Mouse (Mus musculus) heart, embryonic 15.5 days (tissue): ENCODE results near the gene Lrrc4. TPM values are rescaled to one million over a fixed set of nuclear protein-coding genes. Genes with fewer than 3 reads are reported as not detected.

Experiments
- ATAC-seq: fragments of 200-750 bp; cut with Nextera tagmentation; replicated peaks from 2 replicates; pipeline ENCODE4 v1.8.0; 2017; ENCODE audit warnings: low read depth, moderate TSS enrichment; ENCODE audit not compliant: insufficient number of reproducible peaks, insufficient read depth, low FRiP score
- H3K27ac ChIP-seq: fragments of 300-500 bp; sonication (generic); 2 replicates; pipeline ENCODE4 v1.5.1; 2015; ENCODE audit warnings: mild to moderate bottlenecking, inconsistent platforms
- H3K27me3 ChIP-seq: fragments of 300-500 bp; sonication (generic); 2 replicates; pipeline ENCODE4 v1.6.1; 2015; ENCODE audit warnings: inconsistent platforms
- H3K36me3 ChIP-seq: fragments of 300-500 bp; sonication (generic); 2 replicates; pipeline ENCODE4 v1.6.1; 2015; ENCODE audit warnings: mild to moderate bottlenecking, inconsistent platforms
- H3K4me1 ChIP-seq: fragments of 300-500 bp; sonication (generic); replicated peaks from 2 replicates; pipeline ENCODE4 v1.6.1; 2015; ENCODE audit warnings: inconsistent platforms
- H3K4me2 ChIP-seq: fragments of 300-500 bp; sonication (generic); 2 replicates; pipeline ENCODE4 v1.6.1; 2015; ENCODE audit warnings: inconsistent platforms, mild to moderate bottlenecking, moderate library complexity
- H3K4me3 ChIP-seq: fragments of 300-500 bp; sonication (generic); 2 replicates; pipeline ENCODE4 v1.5.1; 2015; ENCODE audit warnings: mild to moderate bottlenecking, inconsistent platforms
- H3K9ac ChIP-seq: fragments of 300-500 bp; sonication (generic); 2 replicates; pipeline ENCODE4 v1.6.1; 2015; ENCODE audit warnings: mild to moderate bottlenecking, inconsistent platforms
- H3K9me3 ChIP-seq: fragments of 300-500 bp; sonication (generic); replicated peaks from 2 replicates; pipeline ENCODE4 v1.6.1; 2016; ENCODE audit warnings: inconsistent platforms
- WGBS: fragments of 180-500 bp; shearing (Covaris S2); methylation state at CpG from one replicate; pipeline ENCODE4 v1.1.7; 2015; ENCODE audit warnings: mixed read lengths; 5-methylcytosine and 5-hydroxymethylcytosine counted together
- polyA plus RNA-seq: library from polyadenylated mRNA; unstranded; fragments of >200 nt; fragmentation: Nextera tagmentation; extraction: Ambion mirVana; gene quantifications from 2 replicates; pipeline ENCODE4 v1.2.1, GENCODE M21; 2015

Gene Lrrc4
- polyA plus RNA-seq, 1 experiment from 2014 or later, result 0.30 TPM

GRCm38 (mm10) chr6:28628408-28628807 lies 203.1 kb downstream of the Lrrc4 start:
- Histone ChIP-seq H3K4me3 (no peak overlapping the region), H3K9me3 (no peaks in the 10 kb centered on the region), H3K4me2 (no peak overlapping the region), H3K36me3 (peaks cover 6% of the 10 kb centered on the region; the same call in 1 of the 2 replicates), H3K9ac (no peak overlapping the region), H3K4me1 (peaks cover 12% of the 10 kb centered on the region), H3K27ac (no peak overlapping the region), H3K27me3 (no peaks in the 10 kb centered on the region)
- WGBS, result 55% methylated on average over 1 of the region's 1 CpGs
- ATAC-seq, result no peak

GRCm38 (mm10) chr6:28622963-28623362 lies 208.6 kb downstream of the Lrrc4 start:
- no peaks in the 10 kb centered on the region for H3K27me3 ChIP-seq
- peaks cover 40% of the 10 kb centered on the region for H3K4me1 ChIP-seq
- 69% methylated on average over 3 of the region's 3 CpGs for WGBS
- H3K36me3 ChIP-seq, result peaks cover 6% of the 10 kb centered on the region; the same call in 1 of the 2 replicates
- H3K9ac ChIP-seq, result no peak overlapping the region
- H3K4me3 ChIP-seq, result no peak overlapping the region
- ATAC-seq, result no peak
- no peak overlapping the region for H3K4me2 ChIP-seq
- no peak overlapping the region; the same call in 1 of the 2 replicates for H3K27ac ChIP-seq
- no peaks in the 10 kb centered on the region for H3K9me3 ChIP-seq

- Histone ChIP-seq H3K4me2 (no peak overlapping the region), H3K4me3 (no peak overlapping the region), H3K27ac (peak overlapping the region; percentile 56; the same call in 1 of the 2 replicates), H3K9me3 (no peaks in the 10 kb centered on the region), H3K27me3 (no peaks in the 10 kb centered on the region), H3K4me1 (peaks cover 43% of the 10 kb centered on the region), H3K36me3 (peaks cover 6% of the 10 kb centered on the region; the same call in 1 of the 2 replicates), H3K9ac (no peak overlapping the region)
- ATAC-seq, result no peak
- 16% methylated on average over 6 of the region's 6 CpGs for WGBS
Observed at GRCm38 (mm10) chr6:28622522-28622921, 209.0 kb downstream of the Lrrc4 start.

GRCm38 (mm10) chr6:28621961-28622360 lies 209.6 kb downstream of the Lrrc4 start:
- 69% methylated on average over 5 of the region's 5 CpGs for WGBS
- peaks cover 43% of the 10 kb centered on the region for H3K4me1 ChIP-seq
- ATAC-seq, result no peak
- no peaks in the 10 kb centered on the region for H3K9me3 ChIP-seq
- no peak overlapping the region for H3K4me3 ChIP-seq
- H3K36me3 ChIP-seq, result peaks cover 6% of the 10 kb centered on the region; the same call in 1 of the 2 replicates
- H3K9ac ChIP-seq, result no peak overlapping the region
- H3K27ac ChIP-seq, result peak overlapping the region; percentile 56
- H3K27me3 ChIP-seq, result no peaks in the 10 kb centered on the region
- no peak overlapping the region for H3K4me2 ChIP-seq

- H3K36me3 ChIP-seq, result peaks cover 6% of the 10 kb centered on the region; the same call in 1 of the 2 replicates
- no peaks in the 10 kb centered on the region for H3K9me3 ChIP-seq
- no peak for ATAC-seq
- no peak overlapping the region for H3K9ac ChIP-seq
- H3K4me1 ChIP-seq, result peaks cover 43% of the 10 kb centered on the region
- H3K4me2 ChIP-seq, result no peak overlapping the region
- H3K27ac ChIP-seq, result no peak overlapping the region
- no peaks in the 10 kb centered on the region for H3K27me3 ChIP-seq
- 69% methylated on average over 4 of the region's 4 CpGs for WGBS
- H3K4me3 ChIP-seq, result no peak overlapping the region
Observed at GRCm38 (mm10) chr6:28621431-28621830, 210.1 kb downstream of the Lrrc4 start.

- Histone ChIP-seq H3K4me2 (peak overlapping the region; percentile 30), H3K27me3 (no peaks in the 10 kb centered on the region), H3K9me3 (no peaks in the 10 kb centered on the region), H3K9ac (no peak overlapping the region), H3K27ac (peak overlapping the region; percentile 73), H3K4me1 (peaks cover 46% of the 10 kb centered on the region), H3K4me3 (no peak overlapping the region), H3K36me3 (no peaks in the 10 kb centered on the region)
- 10% methylated on average over 7 of the region's 7 CpGs for WGBS
- peak; percentile 73 for ATAC-seq
Observed at GRCm38 (mm10) chr6:28618751-28619153, 212.8 kb downstream of the Lrrc4 start.

GRCm38 (mm10) chr6:28618299-28618698 lies 213.2 kb downstream of the Lrrc4 start:
- Histone ChIP-seq H3K4me1 (peaks cover 46% of the 10 kb centered on the region), H3K36me3 (no peaks in the 10 kb centered on the region), H3K9ac (no peak overlapping the region), H3K4me3 (no peak overlapping the region), H3K27ac (peak overlapping the region; percentile 73), H3K4me2 (peak overlapping the region; percentile 30), H3K9me3 (no peaks in the 10 kb centered on the region), H3K27me3 (no peaks in the 10 kb centered on the region)
- peak; percentile 12; the same call in 1 of the 2 replicates for ATAC-seq
- WGBS, result 41% methylated on average over 3 of the region's 3 CpGs

GRCm38 (mm10) chr6:28615966-28616365 lies 215.6 kb downstream of the Lrrc4 start:
- Histone ChIP-seq H3K36me3 (no peaks in the 10 kb centered on the region), H3K4me1 (peaks cover 26% of the 10 kb centered on the region), H3K27me3 (no peaks in the 10 kb centered on the region), H3K27ac (no peak overlapping the region), H3K4me2 (no peak overlapping the region), H3K9ac (no peak overlapping the region), H3K4me3 (no peak overlapping the region), H3K9me3 (no peaks in the 10 kb centered on the region)
- 71% methylated on average over 3 of the region's 3 CpGs for WGBS
- ATAC-seq, result no peak

- H3K36me3 ChIP-seq, result no peaks in the 10 kb centered on the region
- WGBS, result 86% methylated on average over 3 of the region's 3 CpGs
Observed at GRCm38 (mm10) chr6:28615408-28615807, 216.1 kb downstream of the Lrrc4 start.

GRCm38 (mm10) chr6:28614856-28615255 lies 216.7 kb downstream of the Lrrc4 start:
- H3K4me3 ChIP-seq, result no peak overlapping the region
- ATAC-seq, result no peak
- H3K27ac ChIP-seq, result no peak overlapping the region
- no peaks in the 10 kb centered on the region for H3K27me3 ChIP-seq
- H3K9ac ChIP-seq, result no peak overlapping the region
- H3K4me2 ChIP-seq, result no peak overlapping the region
- no peaks in the 10 kb centered on the region for H3K9me3 ChIP-seq
- peaks cover 24% of the 10 kb centered on the region for H3K4me1 ChIP-seq
- no peaks in the 10 kb centered on the region for H3K36me3 ChIP-seq
- 87% methylated on average over 4 of the region's 4 CpGs for WGBS

More at GRCm38 (mm10) chr6:28615408-28615807, 216.1 kb downstream of the Lrrc4 start:
- H3K4me1 ChIP-seq, result peaks cover 26% of the 10 kb centered on the region
- ATAC-seq, result no peak
- H3K27ac ChIP-seq, result no peak overlapping the region
- H3K9me3 ChIP-seq, result no peaks in the 10 kb centered on the region
- H3K9ac ChIP-seq, result no peak overlapping the region
- no peaks in the 10 kb centered on the region for H3K27me3 ChIP-seq
- H3K4me2 ChIP-seq, result no peak overlapping the region
- no peak overlapping the region for H3K4me3 ChIP-seq

- no peaks in the 10 kb centered on the region for H3K9me3 ChIP-seq
- no peaks in the 10 kb centered on the region for H3K36me3 ChIP-seq
- 79% methylated on average over 4 of the region's 4 CpGs for WGBS
- H3K27me3 ChIP-seq, result no peaks in the 10 kb centered on the region
- H3K4me2 ChIP-seq, result no peak overlapping the region
- H3K27ac ChIP-seq, result no peak overlapping the region
- peaks cover 11% of the 10 kb centered on the region for H3K4me1 ChIP-seq
- H3K9ac ChIP-seq, result no peak overlapping the region
- H3K4me3 ChIP-seq, result no peak overlapping the region
- ATAC-seq, result no peak
Observed at GRCm38 (mm10) chr6:28613441-28613840, 218.1 kb downstream of the Lrrc4 start.
